Mouse (Mus musculus): ENCODE data around the gene Car5b. TPM values are rescaled to one million over a fixed set of nuclear protein-coding genes. Genes with fewer than 3 reads are reported as not detected.

The Car5b gene
- total and polyA plus RNA-seq, 3 experiments, result 0.31 to 0.50 TPM; not detected in 1

Other genes with a start within 250 kb of the Car5b start
- 10.1 TPM in 2 replicates for gene Ap1s2, start 119.0 kb downstream of the Car5b start, total RNA-seq (2012; rRNA removed)
- 1 to 10 TPM in 1 of 2 experiments, not detected in 1; 9.3 TPM for gene Ap1s2, start 119.0 kb downstream of the Car5b start, polyA plus RNA-seq (2012; ENCODE audit: insufficient read depth in 1 of 2, insufficient read length in 2 of 2, low read depth in 1 of 2, low replicate concordance in 2 of 2, missing spikeins in 1 of 2)
- 25.8 and 27.5 TPM in 2 replicates for gene Zrsr2, start 69.3 kb downstream of the Car5b start, total RNA-seq (2012; rRNA removed)
- gene Zrsr2, start 69.3 kb downstream of the Car5b start, polyA plus RNA-seq (2012; ENCODE audit: insufficient read depth in 1 of 2, insufficient read length in 2 of 2, low read depth in 1 of 2, low replicate concordance in 2 of 2, missing spikeins in 1 of 2), result 10 to 100 TPM in 1 of 2 experiments, not detected in 1; 96.4 TPM
- 46.2 and 54.2 TPM in 2 replicates for gene Siah1b, start 48.5 kb upstream of the Car5b start, total RNA-seq (2012; rRNA removed)
- gene Siah1b, start 48.5 kb upstream of the Car5b start, polyA plus RNA-seq (2012; ENCODE audit: insufficient read depth in 1 of 2, insufficient read length in 2 of 2, low read depth in 1 of 2, low replicate concordance in 2 of 2, missing spikeins in 1 of 2), result 10 to 100 TPM in 1 of 2 experiments, not detected in 1; 65.1 TPM
- 0.12 TPM in 1 of 2 replicates, not detected in the other for gene Cltrn, start 60.8 kb upstream of the Car5b start, total RNA-seq (2012; rRNA removed)
- gene Cltrn, start 60.8 kb upstream of the Car5b start, polyA plus RNA-seq (2012; ENCODE audit: insufficient read depth in 1 of 2, insufficient read length in 2 of 2, low read depth in 1 of 2, low replicate concordance in 2 of 2, missing spikeins in 1 of 2), result under 1 TPM in 1 of 2 experiments, not detected in 1; 0.13 TPM
- gene Ace2, start 111.3 kb upstream of the Car5b start, total RNA-seq (2012; rRNA removed), result not detected in 2 replicates
- not detected for gene Ace2, start 111.3 kb upstream of the Car5b start, polyA plus RNA-seq (2012; ENCODE audit: insufficient read depth in 1 of 2, insufficient read length in 2 of 2, low read depth in 1 of 2, low replicate concordance in 2 of 2, missing spikeins in 1 of 2)
- gene Bmx, start 230.2 kb upstream of the Car5b start, total RNA-seq (2012; rRNA removed), result not detected in 2 replicates
- gene Bmx, start 230.2 kb upstream of the Car5b start, polyA plus RNA-seq (2012; ENCODE audit: insufficient read depth in 1 of 2, insufficient read length in 2 of 2, low read depth in 1 of 2, low replicate concordance in 2 of 2, missing spikeins in 1 of 2), result not detected
- gene Pir, start 241.4 kb upstream of the Car5b start, total RNA-seq (2012; rRNA removed), result 2.9 and 5.3 TPM in 2 replicates
- gene Pir, start 241.4 kb upstream of the Car5b start, polyA plus RNA-seq (2012; ENCODE audit: insufficient read depth in 1 of 2, insufficient read length in 2 of 2, low read depth in 1 of 2, low replicate concordance in 2 of 2, missing spikeins in 1 of 2), result 100 to 1,000 TPM in 1 of 2 experiments, 10 to 100 TPM in 1; 11.4 to 230 TPM